Mouse (Mus musculus): ENCODE data around the gene Cdk5. TPM values are rescaled to one million over a fixed set of nuclear protein-coding genes. Genes with fewer than 3 reads are reported as not detected.

The Cdk5 gene
- 47.2 and 51.3 TPM in 2 replicates for polyA plus RNA-seq (2015; fragmentation: Nextera tagmentation; extraction: Ambion mirVana)

GRCm38 (mm10) chr5:24423129-24424003 is at the start of gene Cdk5, which contains the start of gene Slc4a2:
Gene Cdk5, minus strand, starts transcription at chr5:24423530.
Gene Slc4a2, plus strand, starts transcription at chr5:24423837.
- Histone ChIP-seq H3K27me3 (ENCODE audit: insufficient read depth, low read length) (no peaks in the 10 kb centered on the region), H3K4me2 (ENCODE audit: low read length) (peak within 1 kb of the TSS; percentile 73), H3K4me1 (replicated peaks; ENCODE audit: insufficient read depth, low read length) (peaks cover 27% of the 10 kb centered on the region), H3K27ac (peak within 1 kb of the TSS; percentile 95), H3K9me3 (replicated peaks; ENCODE audit: low read length) (no peaks in the 10 kb centered on the region), H3K4me3 (replicated peaks; ENCODE audit: low read depth, low read length) (peak within 1 kb of the TSS; percentile 62), H3K36me3 (ENCODE audit: insufficient read depth, low read length) (0 out of 2 replicates have a peak, but pooled peaks cover 9% of the 10 kb centered on the region), H3K9ac (ENCODE audit: low read depth, low read length) (peak within 1 kb of the TSS; percentile 71)
- DNase-seq (ENCODE audit: low spot score) (peak; percentile 100), ATAC-seq (replicated peaks; ENCODE audit: low FRiP score, low read depth) (peak; percentile 90)
- TF ChIP-seq CTCF (IDR thresholded peaks at IDR 0.05; ENCODE audit: low read depth) = peak; percentile 8; the same call in 1 of the 2 replicates
- WGBS = under 1% methylated on average over 46 of the region's 46 CpGs

DNA sequence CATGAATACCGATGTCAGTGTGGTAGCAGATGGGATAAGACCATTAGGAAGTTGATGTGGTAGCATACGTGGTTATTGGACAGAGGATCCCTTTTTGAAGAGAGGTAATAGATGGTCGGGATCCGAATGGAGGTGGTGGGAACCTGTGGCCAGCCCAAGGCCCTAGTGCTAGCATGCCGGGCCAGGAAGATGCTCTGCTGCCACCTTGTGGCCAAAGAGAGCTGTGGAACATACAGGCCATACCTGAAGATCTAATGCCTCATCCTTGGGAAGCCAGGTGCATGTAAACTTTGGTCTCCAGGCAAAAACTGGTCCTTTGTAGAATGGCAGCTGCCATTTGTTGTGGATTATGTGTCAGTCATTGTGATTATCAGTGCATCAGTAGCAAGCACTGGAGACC is 47.3 kb upstream of the Cdk5 start:
- Histone ChIP-seq H3K27ac (no peak overlapping the region), H3K4me1 (replicated peaks; ENCODE audit: insufficient read depth, low read length) (peaks cover 19% of the 10 kb centered on the region; the same call in 1 of the 2 replicates), H3K36me3 (ENCODE audit: insufficient read depth, low read length) (no peaks in the 10 kb centered on the region), H3K4me2 (ENCODE audit: low read length) (no peak overlapping the region), H3K9me3 (replicated peaks; ENCODE audit: low read length) (no peaks in the 10 kb centered on the region), H3K27me3 (ENCODE audit: insufficient read depth, low read length) (0 out of 2 replicates have a peak, but pooled peaks cover 5% of the 10 kb centered on the region), H3K4me3 (replicated peaks; ENCODE audit: low read depth, low read length) (no peak overlapping the region), H3K9ac (ENCODE audit: low read depth, low read length) (no peak overlapping the region)
- ATAC-seq (replicated peaks; ENCODE audit: low FRiP score, low read depth) (0 out of 2 replicates have a peak, but pooled peaks have one; percentile 19), DNase-seq (ENCODE audit: low spot score) (peak; percentile 81)
- TF ChIP-seq CTCF (IDR thresholded peaks at IDR 0.05; ENCODE audit: low read depth) = peak; percentile 98
- 8% methylated on average over 5 of the region's 5 CpGs for WGBS

GRCm38 (mm10) chr5:24466762-24467161 is 43.4 kb upstream of the Cdk5 start:
- no peaks in the 10 kb centered on the region for H3K9me3 ChIP-seq (replicated peaks; ENCODE audit: low read length)
- H3K4me2 ChIP-seq (ENCODE audit: low read length) = no peak overlapping the region
- ATAC-seq (replicated peaks; ENCODE audit: low FRiP score, low read depth) (no peak), DNase-seq (ENCODE audit: low spot score) (no peak)
- peaks cover under 1% of the 10 kb centered on the region; the same call in 1 of the 2 replicates for H3K36me3 ChIP-seq (ENCODE audit: insufficient read depth, low read length)
- no peaks in the 10 kb centered on the region for H3K4me1 ChIP-seq (replicated peaks; ENCODE audit: insufficient read depth, low read length)
- TF ChIP-seq CTCF (IDR thresholded peaks at IDR 0.05; ENCODE audit: low read depth) = no peak
- H3K27ac ChIP-seq = no peak overlapping the region
- WGBS = 72% methylated on average over 12 of the region's 12 CpGs
- H3K4me3 ChIP-seq (replicated peaks; ENCODE audit: low read depth, low read length) = no peak overlapping the region
- no peak overlapping the region for H3K9ac ChIP-seq (ENCODE audit: low read depth, low read length)
- no peaks in the 10 kb centered on the region for H3K27me3 ChIP-seq (ENCODE audit: insufficient read depth, low read length)

GRCm38 (mm10) chr5:24455613-24456012 is 32.3 kb upstream of the Cdk5 start:
- H3K27ac ChIP-seq = peak overlapping the region; percentile 21; the same call in 1 of the 2 replicates
- no peaks in the 10 kb centered on the region for H3K9me3 ChIP-seq (replicated peaks; ENCODE audit: low read length)
- H3K27me3 ChIP-seq (ENCODE audit: insufficient read depth, low read length) = no peaks in the 10 kb centered on the region
- H3K4me1 ChIP-seq (replicated peaks; ENCODE audit: insufficient read depth, low read length) = peaks cover 21% of the 10 kb centered on the region
- H3K9ac ChIP-seq (ENCODE audit: low read depth, low read length) = no peak overlapping the region
- ATAC-seq (replicated peaks; ENCODE audit: low FRiP score, low read depth) (no peak), DNase-seq (ENCODE audit: low spot score) (no peak)
- 70% methylated on average over 7 of the region's 7 CpGs for whole genome bisulfite sequencing
- no peak overlapping the region for H3K4me3 ChIP-seq (replicated peaks; ENCODE audit: low read depth, low read length)
- H3K36me3 ChIP-seq (ENCODE audit: insufficient read depth, low read length) = 0 out of 2 replicates have a peak, but pooled peaks cover 3% of the 10 kb centered on the region
- no peak overlapping the region for H3K4me2 ChIP-seq (ENCODE audit: low read length)
- TF ChIP-seq CTCF (IDR thresholded peaks at IDR 0.05; ENCODE audit: low read depth) = no peak

DNA sequence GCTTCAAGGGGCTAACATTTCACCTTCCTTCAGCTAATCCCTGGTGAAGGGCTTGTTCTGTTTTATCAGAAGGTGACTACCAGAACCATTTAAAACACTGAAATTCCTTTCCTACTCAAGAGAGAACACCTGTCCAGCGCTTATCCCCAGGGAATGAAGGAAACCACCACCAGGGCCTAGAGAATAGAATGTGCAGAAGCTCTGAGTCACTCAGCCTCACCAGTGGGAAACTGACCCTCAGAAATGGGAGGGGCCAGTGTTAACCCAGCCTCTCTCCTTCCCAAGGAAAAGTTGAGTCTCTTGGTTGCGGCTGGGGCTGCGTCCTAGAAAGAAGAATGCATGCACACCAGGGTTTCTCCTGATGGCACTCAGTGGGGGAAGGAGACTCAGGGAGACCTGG is 31.7 kb upstream of the Cdk5 start:
- Histone ChIP-seq H3K4me1 (replicated peaks; ENCODE audit: insufficient read depth, low read length) (peaks cover 21% of the 10 kb centered on the region), H3K9me3 (replicated peaks; ENCODE audit: low read length) (no peaks in the 10 kb centered on the region), H3K27ac (0 out of 2 replicates have a peak overlapping the region, but pooled peaks have one; percentile 21), H3K27me3 (ENCODE audit: insufficient read depth, low read length) (no peaks in the 10 kb centered on the region), H3K9ac (ENCODE audit: low read depth, low read length) (no peak overlapping the region), H3K36me3 (ENCODE audit: insufficient read depth, low read length) (0 out of 2 replicates have a peak, but pooled peaks cover 3% of the 10 kb centered on the region), H3K4me3 (replicated peaks; ENCODE audit: low read depth, low read length) (no peak overlapping the region), H3K4me2 (ENCODE audit: low read length) (no peak overlapping the region)
- DNase-seq (ENCODE audit: low spot score) (no peak), ATAC-seq (replicated peaks; ENCODE audit: low FRiP score, low read depth) (no peak)
- WGBS = 60% methylated on average over 3 of the region's 3 CpGs
- no peak for TF ChIP-seq CTCF (IDR thresholded peaks at IDR 0.05; ENCODE audit: low read depth)

- H3K4me2 ChIP-seq (ENCODE audit: low read length) = peak overlapping the region; percentile 97
- H3K4me3 ChIP-seq (replicated peaks; ENCODE audit: low read depth, low read length) = no peak overlapping the region
- DNase-seq (ENCODE audit: low spot score) (no peak), ATAC-seq (replicated peaks; ENCODE audit: low FRiP score, low read depth) (no peak)
- H3K27ac ChIP-seq = no peak overlapping the region
- peaks cover 21% of the 10 kb centered on the region for H3K4me1 ChIP-seq (replicated peaks; ENCODE audit: insufficient read depth, low read length)
- H3K36me3 ChIP-seq (ENCODE audit: insufficient read depth, low read length) = 0 out of 2 replicates have a peak, but pooled peaks cover 3% of the 10 kb centered on the region
- H3K9ac ChIP-seq (ENCODE audit: low read depth, low read length) = 0 out of 2 replicates have a peak overlapping the region, but pooled peaks have one; percentile 23
- TF ChIP-seq CTCF (IDR thresholded peaks at IDR 0.05; ENCODE audit: low read depth) = no peak
- 12% methylated on average over 2 of the region's 2 CpGs for WGBS
- H3K27me3 ChIP-seq (ENCODE audit: insufficient read depth, low read length) = no peaks in the 10 kb centered on the region
- H3K9me3 ChIP-seq (replicated peaks; ENCODE audit: low read length) = no peaks in the 10 kb centered on the region
Observed at GRCm38 (mm10) chr5:24453985-24454303, 30.6 kb upstream of the Cdk5 start.

All from kidney, postnatal 0 days (tissue).